Mouse (Mus musculus) midbrain, embryonic 15.5 days (tissue): ENCODE results near the gene Ptprd. TPM values are rescaled to one million over a fixed set of nuclear protein-coding genes. Genes with fewer than 3 reads are reported as not detected.

Experiments used
- ATAC-seq: fragments of 200-750 bp; cut with Nextera tagmentation; replicated peaks from 2 replicates; pipeline ENCODE4 v1.8.0; 2017; ENCODE audit warnings: moderate TSS enrichment
- H3K27ac ChIP-seq: fragments of 300-500 bp; sonication (generic); 2 replicates; pipeline ENCODE4 v1.5.1; 2015; ENCODE audit warnings: mild to moderate bottlenecking, inconsistent platforms
- H3K27me3 ChIP-seq: fragments of 300-500 bp; sonication (generic); replicated peaks from 2 replicates; pipeline ENCODE4 v1.6.1; 2015; ENCODE audit warnings: inconsistent platforms
- H3K36me3 ChIP-seq: fragments of 300-500 bp; sonication (generic); replicated peaks from 2 replicates; pipeline ENCODE4 v1.6.1; 2015; ENCODE audit warnings: inconsistent platforms
- H3K4me1 ChIP-seq: fragments of 300-500 bp; sonication (generic); 2 replicates; pipeline ENCODE4 v1.6.1; 2015; ENCODE audit warnings: inconsistent platforms
- H3K4me2 ChIP-seq: fragments of 300-500 bp; sonication (generic); 2 replicates; pipeline ENCODE4 v1.6.1; 2015; ENCODE audit warnings: inconsistent platforms, mild to moderate bottlenecking, moderate library complexity
- H3K4me3 ChIP-seq: fragments of 300-500 bp; sonication (generic); 2 replicates; pipeline ENCODE4 v1.5.1; 2015; ENCODE audit warnings: mild to moderate bottlenecking, inconsistent platforms
- H3K9ac ChIP-seq: fragments of 300-500 bp; sonication (generic); 2 replicates; pipeline ENCODE4 v1.6.1; 2015; ENCODE audit warnings: mild to moderate bottlenecking, inconsistent platforms
- H3K9me3 ChIP-seq: fragments of 300-500 bp; sonication (generic); 2 replicates; pipeline ENCODE4 v1.6.1; 2016; ENCODE audit warnings: inconsistent platforms
- WGBS: fragments of 180-500 bp; shearing (Covaris S2); methylation state at CpG from one replicate; pipeline ENCODE4 v1.1.7; 2015; ENCODE audit warnings: mixed read lengths; 5-methylcytosine and 5-hydroxymethylcytosine counted together
- polyA plus RNA-seq: library from polyadenylated mRNA; unstranded; fragments of >200 nt; fragmentation: Nextera tagmentation; extraction: Ambion mirVana; gene quantifications from 2 replicates; pipeline ENCODE4 v1.2.1, GENCODE M21; 2015

Gene Ptprd
- polyA plus RNA-seq, 1 experiment from 2014 or later, result 91.7 TPM

- ATAC-seq, result peak; percentile 57
- 0 out of 2 replicates have a peak overlapping the region, but pooled peaks have one; percentile 9 for H3K9ac ChIP-seq
- H3K9me3 ChIP-seq, result no peaks in the 10 kb centered on the region
- H3K27me3 ChIP-seq, result no peaks in the 10 kb centered on the region
- peak overlapping the region; percentile 10; the same call in 1 of the 2 replicates for H3K4me3 ChIP-seq
- H3K27ac ChIP-seq, result peak overlapping the region; percentile 48
- H3K36me3 ChIP-seq, result no peaks in the 10 kb centered on the region
- peak overlapping the region; percentile 39 for H3K4me2 ChIP-seq
- 7% methylated on average over 11 of the region's 11 CpGs for WGBS
- peaks cover 33% of the 10 kb centered on the region for H3K4me1 ChIP-seq
These were observed 1884.4 kb downstream of the Ptprd start for GRCm38 (mm10) chr4:76327346-76327745.

GRCm38 (mm10) chr4:76325646-76326045, 1886.1 kb downstream of the Ptprd start:
- Histone ChIP-seq H3K4me2 (no peak overlapping the region), H3K4me3 (no peak overlapping the region), H3K9me3 (no peaks in the 10 kb centered on the region), H3K27ac (no peak overlapping the region), H3K9ac (no peak overlapping the region), H3K4me1 (peaks cover 33% of the 10 kb centered on the region), H3K27me3 (no peaks in the 10 kb centered on the region), H3K36me3 (no peaks in the 10 kb centered on the region)
- no peak for ATAC-seq
- 81% methylated on average over 3 of the region's 3 CpGs for WGBS

GRCm38 (mm10) chr4:76324928-76325327, 1886.8 kb downstream of the Ptprd start:
- WGBS, result 37% methylated on average over 10 of the region's 10 CpGs
- H3K36me3 ChIP-seq, result no peaks in the 10 kb centered on the region
- peaks cover 33% of the 10 kb centered on the region for H3K4me1 ChIP-seq
- no peaks in the 10 kb centered on the region for H3K27me3 ChIP-seq
- H3K4me2 ChIP-seq, result no peak overlapping the region
- H3K4me3 ChIP-seq, result no peak overlapping the region
- peak overlapping the region; percentile 55 for H3K27ac ChIP-seq
- ATAC-seq, result peak; percentile 78
- no peaks in the 10 kb centered on the region for H3K9me3 ChIP-seq
- H3K9ac ChIP-seq, result no peak overlapping the region

- Histone ChIP-seq H3K4me2 (no peak overlapping the region), H3K9ac (no peak overlapping the region), H3K9me3 (no peaks in the 10 kb centered on the region), H3K27me3 (no peaks in the 10 kb centered on the region), H3K27ac (peak overlapping the region; percentile 55), H3K36me3 (no peaks in the 10 kb centered on the region), H3K4me3 (no peak overlapping the region), H3K4me1 (peaks cover 33% of the 10 kb centered on the region)
- ATAC-seq, result peak; percentile 57; the same call in 1 of the 2 replicates
- WGBS, result 45% methylated on average over 5 of the region's 5 CpGs
These were observed 1887.3 kb downstream of the Ptprd start for GRCm38 (mm10) chr4:76324509-76324908.

- Histone ChIP-seq H3K9me3 (no peaks in the 10 kb centered on the region), H3K27ac (no peak overlapping the region), H3K4me1 (peaks cover 8% of the 10 kb centered on the region), H3K27me3 (no peaks in the 10 kb centered on the region), H3K36me3 (no peaks in the 10 kb centered on the region), H3K9ac (no peak overlapping the region), H3K4me2 (no peak overlapping the region), H3K4me3 (no peak overlapping the region)
- no peak for ATAC-seq
- WGBS, result 71% methylated on average over 4 of the region's 4 CpGs
These were observed 1891.9 kb downstream of the Ptprd start for GRCm38 (mm10) chr4:76319874-76320273.

- WGBS, result 88% methylated on average over 2 of the region's 2 CpGs
These were observed 1895.8 kb downstream of the Ptprd start for GRCm38 (mm10) chr4:76315977-76316376.

GRCm38 (mm10) chr4:76313749-76314148, 1898.0 kb downstream of the Ptprd start:
- H3K9ac ChIP-seq, result no peak overlapping the region
- H3K4me2 ChIP-seq, result no peak overlapping the region
- no peak overlapping the region for H3K4me3 ChIP-seq
- H3K9me3 ChIP-seq, result no peaks in the 10 kb centered on the region
- 0 out of 2 replicates have a peak, but pooled peaks have one; percentile 18 for ATAC-seq
- H3K27me3 ChIP-seq, result no peaks in the 10 kb centered on the region
- H3K27ac ChIP-seq, result peak overlapping the region; percentile 21; the same call in 1 of the 2 replicates
- H3K4me1 ChIP-seq, result peaks cover 13% of the 10 kb centered on the region
- 59% methylated on average over 3 of the region's 3 CpGs for WGBS
- H3K36me3 ChIP-seq, result no peaks in the 10 kb centered on the region

More at GRCm38 (mm10) chr4:76315977-76316376, 1895.8 kb downstream of the Ptprd start:
- no peak overlapping the region for H3K27ac ChIP-seq
- H3K27me3 ChIP-seq, result no peaks in the 10 kb centered on the region
- H3K9ac ChIP-seq, result no peak overlapping the region
- no peaks in the 10 kb centered on the region for H3K9me3 ChIP-seq
- H3K4me2 ChIP-seq, result no peak overlapping the region
- no peaks in the 10 kb centered on the region for H3K36me3 ChIP-seq
- H3K4me3 ChIP-seq, result no peak overlapping the region
- ATAC-seq, result no peak
- H3K4me1 ChIP-seq, result peaks cover 13% of the 10 kb centered on the region

GRCm38 (mm10) chr4:76312593-76312992, 1899.2 kb downstream of the Ptprd start:
- 87% methylated on average over 3 of the region's 3 CpGs for WGBS
- no peak overlapping the region for H3K27ac ChIP-seq
- peaks cover 13% of the 10 kb centered on the region for H3K4me1 ChIP-seq
- no peak overlapping the region for H3K9ac ChIP-seq
- H3K9me3 ChIP-seq, result no peaks in the 10 kb centered on the region
- H3K4me3 ChIP-seq, result no peak overlapping the region
- H3K27me3 ChIP-seq, result no peaks in the 10 kb centered on the region
- no peaks in the 10 kb centered on the region for H3K36me3 ChIP-seq
- no peak overlapping the region for H3K4me2 ChIP-seq
- ATAC-seq, result no peak

GRCm38 (mm10) chr4:76305987-76306386, 1905.8 kb downstream of the Ptprd start:
- H3K4me2 ChIP-seq, result no peak overlapping the region
- ATAC-seq, result no peak
- no peaks in the 10 kb centered on the region for H3K9me3 ChIP-seq

GRCm38 (mm10) chr4:76297375-76297774, 1914.4 kb downstream of the Ptprd start:
- H3K9me3 ChIP-seq, result no peaks in the 10 kb centered on the region
- no peak overlapping the region for H3K4me2 ChIP-seq
- no peak for ATAC-seq
- H3K36me3 ChIP-seq, result no peaks in the 10 kb centered on the region
- H3K9ac ChIP-seq, result no peak overlapping the region
- H3K4me1 ChIP-seq, result no peaks in the 10 kb centered on the region
- 75% methylated on average over 3 of the region's 3 CpGs for WGBS
- no peak overlapping the region for H3K27ac ChIP-seq
- no peaks in the 10 kb centered on the region for H3K27me3 ChIP-seq
- H3K4me3 ChIP-seq, result no peak overlapping the region

More at GRCm38 (mm10) chr4:76305987-76306386, 1905.8 kb downstream of the Ptprd start:
- Histone ChIP-seq H3K36me3 (no peaks in the 10 kb centered on the region), H3K27ac (no peak overlapping the region), H3K9ac (no peak overlapping the region), H3K4me1 (no peaks in the 10 kb centered on the region), H3K4me3 (no peak overlapping the region), H3K27me3 (no peaks in the 10 kb centered on the region)
- WGBS, result 83% methylated on average over 5 of the region's 5 CpGs

- no peaks in the 10 kb centered on the region for H3K9me3 ChIP-seq
- no peak overlapping the region for H3K9ac ChIP-seq
- H3K36me3 ChIP-seq, result no peaks in the 10 kb centered on the region
- 67% methylated on average over 8 of the region's 8 CpGs for WGBS
- H3K4me1 ChIP-seq, result no peaks in the 10 kb centered on the region
- ATAC-seq, result 0 out of 2 replicates have a peak, but pooled peaks have one; percentile 48
- no peak overlapping the region for H3K4me3 ChIP-seq
- no peaks in the 10 kb centered on the region for H3K27me3 ChIP-seq
- no peak overlapping the region for H3K4me2 ChIP-seq
- H3K27ac ChIP-seq, result no peak overlapping the region
These were observed 1918.9 kb downstream of the Ptprd start for GRCm38 (mm10) chr4:76292733-76293357.

GRCm38 (mm10) chr4:76290484-76290818, 1921.3 kb downstream of the Ptprd start:
- Histone ChIP-seq H3K9ac (no peak overlapping the region), H3K4me1 (peaks cover 3% of the 10 kb centered on the region; the same call in 1 of the 2 replicates), H3K4me3 (no peak overlapping the region), H3K36me3 (no peaks in the 10 kb centered on the region), H3K27me3 (no peaks in the 10 kb centered on the region), H3K9me3 (no peaks in the 10 kb centered on the region), H3K27ac (no peak overlapping the region), H3K4me2 (no peak overlapping the region)
- WGBS, result 30% methylated on average over 1 of the region's 1 CpGs
- ATAC-seq, result no peak
